Mouse (Mus musculus) heart, embryonic 14.5 days (tissue): ENCODE data around the gene Mcm8. TPM values are rescaled to one million over a fixed set of nuclear protein-coding genes. Genes with fewer than 3 reads are reported as not detected.

Experiments
- ATAC-seq: fragments of 200-750 bp; cut with Nextera tagmentation; 2 replicates; pipeline ENCODE4 v1.8.0; 2017; ENCODE audit warnings: low read depth, moderate TSS enrichment; ENCODE audit not compliant: insufficient number of reproducible peaks, insufficient read depth, low FRiP score
- H3K27ac ChIP-seq, 2 experiments: fragments of 200-500 bp in 1 of 2; fragments of 300-500 bp in 1 of 2; sonication (generic) in 1 of 2; replicated peaks in 1 of 2; 2 replicates each; pipeline ENCODE4 v1.5.1; 2012 to 2014; ENCODE audit warnings: low read depth in 2 of 2, low read length in 2 of 2, control low read depth in 1 of 2, mild to moderate bottlenecking in 1 of 2, mixed read lengths in 1 of 2; ENCODE audit not compliant: control insufficient read depth in 1 of 2, insufficient read depth in 1 of 2
- H3K27me3 ChIP-seq: fragments of 300-500 bp; sonication (generic); 2 replicates; pipeline ENCODE4 v1.6.1; 2014; ENCODE audit warnings: mild to moderate bottlenecking, low read length, control low read depth; ENCODE audit not compliant: control insufficient read depth, insufficient read depth
- H3K36me3 ChIP-seq: fragments of 300-500 bp; sonication (generic); 2 replicates; pipeline ENCODE4 v1.6.1; 2014; ENCODE audit warnings: mild to moderate bottlenecking, control low read depth, low read length, mixed read lengths; ENCODE audit not compliant: control insufficient read depth, insufficient read depth
- H3K4me1 ChIP-seq, 2 experiments: fragments of 200-500 bp in 1 of 2; fragments of 300-500 bp in 1 of 2; sonication (generic) in 1 of 2; 2 replicates each; pipeline ENCODE4 v1.6.1; 2012 to 2014; ENCODE audit warnings: low read length in 2 of 2, control low read depth in 1 of 2, mixed read lengths in 1 of 2; ENCODE audit not compliant: control insufficient read depth in 2 of 2, insufficient read depth in 2 of 2
- H3K4me2 ChIP-seq: fragments of 300-500 bp; sonication (generic); 2 replicates; pipeline ENCODE4 v1.6.1; 2014; ENCODE audit warnings: mild to moderate bottlenecking, low read length
- H3K4me3 ChIP-seq, 2 experiments: fragments of 200-500 bp in 1 of 2; fragments of 300-500 bp in 1 of 2; sonication (generic) in 1 of 2; 2 replicates each; pipeline ENCODE4 v1.5.1; 2012 to 2014; ENCODE audit warnings: low read length in 2 of 2, mild to moderate bottlenecking in 2 of 2, control low read depth in 1 of 2, low read depth in 1 of 2, moderate library complexity in 1 of 2; ENCODE audit not compliant: control insufficient read depth in 1 of 2, insufficient read depth in 1 of 2
- H3K9ac ChIP-seq: fragments of 300-500 bp; sonication (generic); 2 replicates; pipeline ENCODE4 v1.6.1; 2014; ENCODE audit warnings: mild to moderate bottlenecking, low read length
- H3K9me3 ChIP-seq: fragments of 300-500 bp; sonication (generic); 2 replicates; pipeline ENCODE4 v1.6.1; 2016; ENCODE audit warnings: low read length, control low read depth; ENCODE audit not compliant: control insufficient read depth
- WGBS: fragments of 180-500 bp; shearing (Covaris S2); extraction: QIAGEN DNeasy Blood & Tissue Kit; methylation state at CpG from one replicate; pipeline ENCODE4 v1.1.7; 2014; 5-methylcytosine and 5-hydroxymethylcytosine counted together
- polyA plus RNA-seq: library from polyadenylated mRNA; unstranded; fragments of >200 nt; fragmentation: Nextera tagmentation; extraction: Ambion mirVana; gene quantifications from 2 replicates; pipeline ENCODE4 v1.2.1, GENCODE M21; 2014

Gene Mcm8
- polyA plus RNA-seq, 1 experiment from 2014 or later: 8.1 TPM

GRCm38 (mm10) chr2:132856333-132856732 is 40.4 kb downstream of the Mcm8 start:
- H3K4me1 ChIP-seq: peaks cover 0 to 4% of the 10 kb centered on the region in 2 experiments; a peak in 1 of 4 replicates
- ATAC-seq: no peak
- peaks cover 17% of the 10 kb centered on the region; the same call in 1 of the 2 replicates for H3K36me3 ChIP-seq
- no peak overlapping the region for H3K27ac ChIP-seq
- 57% methylated on average over 5 of the region's 5 CpGs for WGBS
- no peaks in the 10 kb centered on the region for H3K9me3 ChIP-seq
- H3K9ac ChIP-seq: no peak overlapping the region
- no peak overlapping the region for H3K4me3 ChIP-seq
- H3K4me2 ChIP-seq: no peak overlapping the region
- H3K27me3 ChIP-seq: no peaks in the 10 kb centered on the region

- no peak for ATAC-seq
- Histone ChIP-seq H3K9me3 (no peaks in the 10 kb centered on the region), H3K9ac (no peak overlapping the region), H3K4me2 (no peak overlapping the region), H3K4me3 (no peak overlapping the region), H3K4me1 (peaks cover 0 to 7% of the 10 kb centered on the region in 2 experiments; a peak in 1 of 4 replicates), H3K36me3 (peaks cover 15% of the 10 kb centered on the region), H3K27me3 (no peaks in the 10 kb centered on the region), H3K27ac (no peak overlapping the region)
These were observed 44.5 kb downstream of the Mcm8 start for GRCm38 (mm10) chr2:132860435-132860834.

- Histone ChIP-seq H3K4me1 (peaks cover 0 to 5% of the 10 kb centered on the region in 2 experiments; a peak in 1 of 4 replicates), H3K4me2 (no peak overlapping the region), H3K9ac (no peak overlapping the region), H3K4me3 (no peak overlapping the region), H3K9me3 (no peaks in the 10 kb centered on the region), H3K27ac (no peak overlapping the region), H3K36me3 (peaks cover 23% of the 10 kb centered on the region), H3K27me3 (no peaks in the 10 kb centered on the region)
- no peak for ATAC-seq
- WGBS: 80% methylated on average over 2 of the region's 2 CpGs
These were observed 45.5 kb downstream of the Mcm8 start for GRCm38 (mm10) chr2:132861456-132861855.

GRCm38 (mm10) chr2:132863325-132863724 is 47.4 kb downstream of the Mcm8 start:
- no peak overlapping the region for H3K27ac ChIP-seq
- H3K9ac ChIP-seq: no peak overlapping the region
- no peaks in the 10 kb centered on the region for H3K9me3 ChIP-seq
- H3K27me3 ChIP-seq: no peaks in the 10 kb centered on the region
- no peak overlapping the region for H3K4me3 ChIP-seq
- 97% methylated on average over 2 of the region's 2 CpGs for WGBS
- H3K4me1 ChIP-seq: 0 out of 4 replicates have a peak, but pooled peaks cover 0 to 4% of the 10 kb centered on the region in 2 experiments
- peaks cover 29% of the 10 kb centered on the region for H3K36me3 ChIP-seq
- no peak overlapping the region for H3K4me2 ChIP-seq
- no peak for ATAC-seq

- WGBS: 71% methylated on average over 5 of the region's 5 CpGs
- H3K27ac ChIP-seq: no peak overlapping the region
- H3K4me3 ChIP-seq: no peak overlapping the region
- H3K4me1 ChIP-seq: no peaks in the 10 kb centered on the region
- H3K4me2 ChIP-seq: no peak overlapping the region
- H3K27me3 ChIP-seq: no peaks in the 10 kb centered on the region
- peaks cover 29% of the 10 kb centered on the region for H3K36me3 ChIP-seq
- no peaks in the 10 kb centered on the region for H3K9me3 ChIP-seq
- H3K9ac ChIP-seq: no peak overlapping the region
- ATAC-seq: no peak
These were observed 51.6 kb downstream of the Mcm8 start for GRCm38 (mm10) chr2:132867521-132867920.

- Histone ChIP-seq H3K27ac (no peak overlapping the region), H3K9ac (no peak overlapping the region), H3K9me3 (no peaks in the 10 kb centered on the region), H3K4me1 (no peaks in the 10 kb centered on the region), H3K4me3 (no peak overlapping the region), H3K36me3 (peaks cover 20% of the 10 kb centered on the region), H3K27me3 (no peaks in the 10 kb centered on the region), H3K4me2 (no peak overlapping the region)
- WGBS: 77% methylated on average over 5 of the region's 5 CpGs
- ATAC-seq: no peak
These were observed 53.7 kb downstream of the Mcm8 start for GRCm38 (mm10) chr2:132869682-132870081.

- Histone ChIP-seq H3K4me2 (no peak overlapping the region), H3K4me3 (no peak overlapping the region), H3K27ac (no peak overlapping the region), H3K9ac (no peak overlapping the region), H3K36me3 (peaks cover 15% of the 10 kb centered on the region), H3K27me3 (no peaks in the 10 kb centered on the region), H3K4me1 (no peaks in the 10 kb centered on the region), H3K9me3 (no peaks in the 10 kb centered on the region)
- WGBS: 67% methylated on average over 4 of the region's 4 CpGs
- ATAC-seq: no peak
These were observed 54.3 kb downstream of the Mcm8 start for GRCm38 (mm10) chr2:132870286-132870685.

GRCm38 (mm10) chr2:132871663-132872062 is 55.7 kb downstream of the Mcm8 start:
- H3K4me2 ChIP-seq: no peak overlapping the region
- no peaks in the 10 kb centered on the region for H3K9me3 ChIP-seq
- WGBS: 79% methylated on average over 3 of the region's 3 CpGs
- ATAC-seq: no peak
- peaks cover 5% of the 10 kb centered on the region; the same call in 1 of the 2 replicates for H3K36me3 ChIP-seq
- no peak overlapping the region for H3K4me3 ChIP-seq
- H3K27ac ChIP-seq: no peak overlapping the region
- H3K4me1 ChIP-seq: no peaks in the 10 kb centered on the region
- 0 out of 2 replicates have a peak, but pooled peaks cover 2% of the 10 kb centered on the region for H3K27me3 ChIP-seq
- H3K9ac ChIP-seq: no peak overlapping the region
